Mouse (Mus musculus) G1E-ER4 (cell line): ENCODE results near the gene Mttp. TPM values are rescaled to one million over a fixed set of nuclear protein-coding genes. Genes with fewer than 3 reads are reported as not detected.

ENCODE experiments used
- GATA1 ChIP-seq: IDR thresholded peaks from one replicate; pipeline ENCODE4 v1.8.0; 2012; ENCODE audit warnings: low read length, inconsistent platforms
- polyA plus RNA-seq: library from polyadenylated mRNA; stranded (reverse); fragments of >175 nt; gene quantifications from 2 replicates; pipeline ENCODE4 v1.2.3, GENCODE M21; 2012

Gene Mttp
- polyA plus RNA-seq, 1 experiment, result 0.71 TPM

DNA sequence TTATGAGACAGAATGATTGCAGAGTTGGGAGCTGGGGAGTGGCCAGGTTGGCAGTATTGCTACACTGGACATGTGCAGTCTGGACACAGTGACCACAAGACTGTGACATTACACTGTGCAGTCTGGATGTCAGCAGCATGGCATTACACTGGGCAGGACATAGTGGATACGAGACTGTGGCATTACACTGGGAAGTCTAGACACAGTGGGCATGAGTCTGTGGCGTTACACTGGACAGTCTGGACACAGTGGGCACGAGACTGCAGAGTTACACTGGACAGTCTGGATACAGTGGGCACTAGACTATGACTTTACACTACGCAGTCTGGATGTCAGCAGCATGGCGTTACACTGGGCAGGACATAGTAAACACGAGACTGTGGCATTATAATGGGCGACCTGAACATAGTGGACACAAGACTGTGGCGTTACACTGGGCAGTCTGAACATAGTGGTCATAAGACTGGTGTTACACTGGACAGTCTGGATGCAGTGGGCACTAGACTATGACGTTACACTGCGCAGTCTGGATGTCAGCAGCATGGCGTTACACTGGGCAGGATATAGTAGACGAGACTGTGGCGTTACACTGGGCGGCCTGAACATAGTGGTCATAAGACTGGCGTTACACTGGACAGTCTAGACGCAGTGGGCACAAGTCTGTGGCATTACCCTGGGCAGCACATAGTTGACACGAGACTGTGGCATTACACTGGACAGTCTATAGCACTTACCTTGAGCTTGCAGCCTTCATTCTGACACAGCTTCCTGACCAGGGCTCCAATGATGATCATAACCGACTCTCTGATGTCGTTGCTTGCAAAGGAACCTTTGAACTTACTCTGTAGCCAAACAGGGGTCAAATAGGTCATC lies 33.6 kb downstream of the Mttp start:
- no peak for TF ChIP-seq GATA1

DNA sequence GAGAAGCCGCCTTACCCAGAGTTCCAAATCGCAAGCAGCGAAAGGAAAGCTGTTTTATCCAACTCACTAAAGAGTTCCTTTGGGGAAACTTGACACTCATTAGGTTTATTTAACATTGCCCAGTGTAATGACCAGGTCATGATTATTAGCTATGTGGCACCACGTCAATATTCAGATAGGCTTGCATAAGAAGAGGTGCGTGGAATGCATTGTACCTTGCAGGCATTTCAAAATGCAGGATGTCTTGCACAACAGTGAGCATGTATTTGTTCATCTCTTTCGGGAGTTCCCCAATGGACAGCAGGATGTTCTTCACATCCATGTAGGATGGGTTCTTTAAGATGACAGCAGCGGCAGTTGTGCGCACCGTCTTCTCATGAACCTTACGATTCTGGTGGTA lies 37.9 kb downstream of the Mttp start:
- TF ChIP-seq GATA1, result no peak

DNA sequence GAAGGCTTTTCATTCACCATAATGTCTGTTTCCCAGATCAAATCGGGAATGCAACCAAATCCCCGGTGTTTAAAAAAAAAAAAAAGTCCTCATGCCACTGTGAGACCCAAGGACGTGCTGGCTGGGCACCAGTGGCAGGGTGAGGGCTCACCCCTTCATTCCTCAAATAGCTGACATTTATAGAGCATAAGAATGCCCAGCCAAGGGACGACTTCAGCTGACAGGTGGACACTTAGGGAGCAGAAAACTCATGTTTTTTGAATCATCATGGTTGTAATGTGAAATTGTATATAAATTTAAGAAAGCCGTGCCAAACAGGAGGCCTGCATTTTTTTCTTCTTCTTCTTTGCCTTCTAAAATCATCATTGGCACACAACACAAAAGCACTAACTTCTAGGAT lies 39.7 kb downstream of the Mttp start:
- no peak for TF ChIP-seq GATA1

DNA sequence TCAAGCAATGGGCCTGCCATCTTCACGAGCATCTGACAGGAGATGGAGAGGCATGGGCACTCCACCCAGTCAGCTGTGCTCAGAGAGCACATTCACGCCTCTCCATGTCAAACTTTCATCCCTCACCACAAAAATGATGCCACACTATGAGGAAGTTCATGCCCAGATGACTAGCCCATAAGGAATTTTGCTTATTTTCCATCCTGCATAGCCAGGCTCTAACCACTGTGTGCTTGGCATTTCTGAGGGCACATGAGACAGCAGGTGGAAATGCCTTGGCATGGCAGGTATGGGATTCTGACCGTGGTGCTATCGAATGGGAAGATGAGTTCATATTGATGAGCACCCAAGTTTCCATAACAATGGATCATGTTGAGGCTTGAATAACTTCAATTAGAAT lies 41.1 kb downstream of the Mttp start:
- no peak for TF ChIP-seq GATA1

DNA sequence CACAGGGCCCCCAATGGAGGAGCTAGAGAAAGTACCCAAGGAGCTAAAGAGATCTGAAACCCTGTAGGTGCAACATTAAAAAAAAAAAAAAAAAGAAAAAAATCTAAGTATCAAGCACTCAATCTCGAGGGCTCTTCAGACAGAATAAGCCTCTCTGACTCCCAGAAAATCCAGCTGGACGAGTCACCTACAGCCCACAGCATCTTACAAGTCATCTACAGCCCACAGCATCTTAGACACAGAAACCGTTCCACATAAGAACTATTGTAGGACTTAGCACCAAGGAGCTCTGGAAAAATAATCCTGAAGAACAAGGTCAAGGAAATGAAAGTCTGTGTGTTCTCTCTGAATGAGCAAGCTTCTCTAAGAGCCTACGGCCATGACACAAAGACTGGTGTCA lies 42.8 kb downstream of the Mttp start:
- TF ChIP-seq GATA1, result no peak

DNA sequence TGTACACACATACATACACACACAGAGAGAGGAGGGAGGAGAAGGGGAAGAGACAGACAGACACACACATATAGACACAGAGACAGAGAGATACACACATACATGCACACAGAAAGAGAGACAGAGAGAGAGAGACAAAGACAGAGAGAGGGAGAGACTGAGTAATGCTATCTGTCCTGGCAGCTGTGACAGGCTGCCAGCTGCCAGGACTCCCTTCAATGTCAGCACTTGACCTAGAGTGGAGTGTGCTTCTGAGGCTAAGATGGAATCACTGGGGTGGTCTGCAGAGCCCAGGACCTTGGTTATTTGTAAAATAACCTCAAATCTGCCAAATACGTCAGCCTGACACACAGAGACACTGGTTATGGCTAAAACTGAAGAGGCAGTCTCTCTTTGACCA lies 47.0 kb downstream of the Mttp start:
- no peak for TF ChIP-seq GATA1

DNA sequence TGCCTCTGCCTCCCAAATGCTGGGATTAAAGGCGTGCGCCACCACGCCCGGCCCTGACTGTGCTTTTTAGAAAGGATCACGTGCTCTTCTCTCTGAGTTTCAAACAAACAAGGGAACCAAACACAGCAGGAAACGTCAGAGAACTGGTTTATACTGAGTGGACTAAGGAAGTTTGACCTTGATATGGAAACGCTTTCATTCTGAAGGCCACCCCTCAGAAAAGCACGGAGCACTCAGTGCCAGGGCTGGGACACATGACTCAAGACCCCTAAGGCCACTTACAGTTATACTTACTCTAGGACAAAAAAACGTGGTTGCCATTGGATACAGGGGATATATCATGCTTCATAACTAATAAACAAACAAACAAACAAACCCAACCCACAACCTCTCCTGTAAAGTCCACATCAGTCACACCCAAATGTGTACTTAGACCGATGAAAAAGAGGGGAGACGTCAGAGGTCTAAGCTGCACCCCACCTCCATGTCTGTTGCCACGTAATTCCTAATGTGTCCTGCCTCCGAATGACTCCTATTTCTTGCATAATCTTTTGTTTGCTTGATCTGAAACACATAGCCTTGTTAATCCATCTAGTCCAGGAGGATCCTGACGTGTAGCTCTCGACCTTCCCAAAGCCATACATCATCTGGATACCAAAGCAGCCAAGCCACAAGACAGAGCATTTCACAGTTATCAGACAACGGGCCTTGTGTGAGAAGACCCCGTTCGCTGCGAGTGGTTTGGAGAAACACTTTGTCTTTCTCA lies 48.3 kb downstream of the Mttp start:
- TF ChIP-seq GATA1, result no peak

DNA sequence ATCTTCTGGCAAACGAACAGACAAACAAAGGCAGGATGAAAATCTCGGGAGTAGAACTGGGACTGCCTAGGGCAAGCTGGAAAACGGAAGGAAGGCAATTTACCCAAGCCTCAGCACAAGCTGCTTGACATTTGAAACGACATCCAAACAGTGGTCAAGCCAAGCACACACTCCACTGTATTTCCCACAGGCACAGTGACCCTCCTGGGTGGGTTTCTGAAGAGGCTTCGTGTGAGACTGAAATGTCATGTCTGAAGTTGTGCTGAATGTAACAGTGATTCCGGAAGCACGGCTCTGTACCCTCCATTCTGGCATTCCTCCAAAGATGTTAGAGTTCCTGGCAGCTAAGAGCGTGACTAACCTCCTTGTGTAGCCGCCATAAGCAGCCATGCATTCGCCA lies 49.0 kb downstream of the Mttp start:
- no peak for TF ChIP-seq GATA1

DNA sequence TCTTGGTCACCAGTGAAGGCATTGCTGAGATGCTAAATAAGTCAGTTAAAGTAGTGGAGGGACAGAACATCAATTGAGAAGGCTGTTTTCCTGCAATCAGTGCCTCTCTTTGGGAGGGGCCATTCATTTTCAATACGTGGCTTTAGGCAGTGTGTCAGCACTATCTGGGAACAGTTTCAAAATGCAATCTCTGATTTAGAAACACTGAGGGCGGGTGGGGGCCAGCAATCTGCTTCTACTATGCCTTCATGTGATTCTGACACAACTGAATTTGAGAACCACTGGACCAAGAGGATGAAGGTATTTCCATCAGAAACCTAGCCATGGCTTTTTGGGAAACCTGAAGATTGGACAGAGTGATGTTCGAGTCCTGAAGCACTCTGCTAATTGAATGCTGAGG lies 49.5 kb downstream of the Mttp start:
- TF ChIP-seq GATA1, result no peak

DNA sequence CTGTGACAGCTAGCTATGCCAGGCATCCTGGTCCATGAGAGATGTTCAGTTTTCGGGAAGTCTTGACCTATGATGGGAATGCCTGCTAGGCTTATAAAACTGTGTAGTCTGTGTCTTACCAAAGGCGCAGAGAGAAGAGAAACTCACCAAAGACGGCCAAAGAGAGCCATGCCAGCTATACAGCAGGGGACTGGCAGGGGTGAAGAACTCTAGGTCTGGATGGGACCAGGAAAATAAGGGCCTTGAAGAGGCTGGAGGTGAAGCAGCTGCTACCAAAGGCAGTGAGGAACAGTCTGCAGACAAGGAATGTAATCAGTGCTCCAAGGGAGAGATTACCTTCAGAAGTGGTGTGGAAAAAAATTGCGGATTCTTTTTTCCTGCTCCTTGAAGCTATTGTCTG lies 60.9 kb downstream of the Mttp start:
- no peak for TF ChIP-seq GATA1

DNA sequence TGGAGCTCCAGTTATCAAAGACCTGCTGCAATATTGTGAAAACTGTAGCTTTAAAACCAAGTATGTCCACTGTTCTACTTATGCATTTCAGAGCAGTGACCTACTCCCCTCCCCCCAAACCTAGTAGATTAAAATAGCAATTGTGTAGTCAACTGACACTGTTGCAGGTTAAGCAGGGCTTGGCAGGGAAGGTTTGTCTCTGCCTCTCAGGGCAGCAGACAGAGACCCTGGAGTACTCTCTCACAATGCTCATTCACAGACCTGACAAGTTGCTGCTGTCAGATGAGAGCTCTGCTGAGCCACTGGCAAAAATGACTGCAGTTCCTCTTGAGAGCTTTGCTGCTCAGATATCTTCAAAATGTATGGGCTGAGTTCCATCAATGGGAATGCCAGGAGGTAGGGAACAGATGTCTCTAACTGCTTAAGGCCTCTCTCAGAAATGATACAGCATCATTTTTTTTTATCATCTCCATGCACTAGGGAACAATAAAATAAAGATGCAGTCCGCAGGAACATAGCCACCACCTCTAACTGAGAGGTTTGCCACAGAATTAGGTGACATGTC lies 61.6 kb downstream of the Mttp start:
- TF ChIP-seq GATA1, result no peak

DNA sequence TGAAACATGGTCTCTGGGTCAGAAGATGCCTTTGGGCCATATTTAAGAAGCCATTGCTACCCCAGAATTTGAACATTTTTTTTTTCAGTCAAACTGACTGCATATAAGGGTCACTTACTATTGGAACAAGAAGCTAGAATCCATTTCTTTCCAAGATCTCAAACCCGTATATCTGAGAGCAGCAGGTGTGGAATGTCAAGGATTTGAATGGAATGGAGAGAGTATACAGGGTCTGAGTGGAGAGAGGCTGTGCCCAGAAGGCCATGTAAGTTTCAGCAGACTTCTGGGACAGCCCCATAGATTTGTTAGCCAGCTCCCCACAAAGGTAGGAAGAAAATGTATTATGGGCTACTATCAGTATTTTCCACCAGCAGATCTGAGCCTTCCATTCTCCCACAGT lies 66.1 kb downstream of the Mttp start:
- no peak for TF ChIP-seq GATA1

DNA sequence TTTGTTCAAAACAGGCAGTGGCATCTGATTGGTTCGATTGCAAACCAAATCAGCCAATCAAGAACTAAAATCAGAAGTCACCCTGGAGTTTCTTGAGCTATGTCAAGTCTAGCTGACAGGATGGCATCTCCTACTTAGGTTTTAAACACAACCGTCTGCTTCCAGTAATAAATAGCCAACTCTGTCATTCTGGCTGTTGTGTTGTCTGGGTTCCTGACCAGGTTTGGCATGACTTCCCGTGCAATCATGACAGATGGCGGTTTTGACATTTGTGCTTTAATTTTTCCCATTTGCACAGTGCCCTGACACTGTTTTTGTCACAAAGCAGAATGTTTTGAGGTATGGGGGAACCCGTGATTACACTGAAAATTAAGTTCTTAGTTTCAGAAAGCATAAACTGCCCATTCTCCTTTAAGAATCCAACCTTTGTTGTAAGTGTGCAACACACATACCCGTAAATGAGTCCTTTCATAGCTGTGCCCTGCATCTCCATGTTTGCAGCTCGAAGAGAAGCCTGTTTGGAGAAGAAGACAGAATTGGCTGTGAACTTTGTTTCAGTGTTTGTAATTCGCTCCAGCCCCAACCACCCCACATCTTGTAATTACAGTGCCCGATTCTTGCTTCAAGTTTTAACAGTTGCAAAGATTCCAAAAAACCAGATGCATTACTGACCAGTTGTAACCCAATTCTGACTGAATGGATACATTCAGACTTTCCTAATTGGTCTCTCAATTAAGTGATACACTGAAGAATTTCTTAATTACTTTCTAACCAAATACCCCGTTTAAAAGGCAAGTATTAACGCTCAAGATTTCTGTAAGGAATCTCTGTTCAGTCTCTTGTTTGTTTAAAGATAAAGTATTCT lies 67.1 kb downstream of the Mttp start:
- no peak for TF ChIP-seq GATA1

DNA sequence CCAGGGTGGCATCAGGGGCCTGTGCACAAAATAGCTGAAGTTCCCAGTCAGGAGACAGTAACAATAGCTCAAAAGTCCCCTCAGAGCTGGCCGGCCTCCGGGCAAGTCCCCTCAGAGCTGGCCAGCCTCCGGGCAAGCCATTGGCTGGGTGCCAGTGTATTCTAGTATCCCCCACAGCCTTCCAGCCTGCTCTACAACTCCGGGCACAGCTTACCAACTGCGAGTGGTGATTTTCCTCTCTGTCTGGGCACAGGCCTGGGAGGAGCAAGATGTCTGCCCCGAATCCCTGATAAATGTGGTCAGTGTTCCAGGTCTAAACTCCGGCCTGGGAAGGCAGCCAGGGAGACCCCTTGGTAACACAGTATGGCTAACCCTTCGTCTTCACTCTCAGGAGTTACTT lies 69.6 kb downstream of the Mttp start:
- TF ChIP-seq GATA1, result no peak

DNA sequence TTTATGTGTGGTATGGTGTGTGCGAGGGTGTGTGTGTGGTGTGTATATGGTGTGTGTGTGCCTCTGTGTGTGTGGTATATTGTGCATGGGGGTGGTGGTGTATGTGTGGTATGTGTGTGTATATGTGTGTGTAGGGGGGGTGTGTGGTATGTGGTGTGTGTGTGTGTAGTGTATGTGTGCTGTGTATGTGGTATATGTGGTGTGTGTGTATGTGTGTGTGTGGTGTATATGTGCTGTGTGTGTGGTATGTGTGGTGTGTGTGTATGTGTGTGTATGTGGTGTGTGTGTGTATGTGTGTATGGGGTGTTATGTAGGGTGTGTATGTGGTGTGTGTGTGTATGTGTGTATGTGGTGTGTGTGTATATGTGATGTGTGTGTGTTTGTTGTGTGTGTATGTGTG lies 70.6 kb downstream of the Mttp start:
- no peak for TF ChIP-seq GATA1

DNA sequence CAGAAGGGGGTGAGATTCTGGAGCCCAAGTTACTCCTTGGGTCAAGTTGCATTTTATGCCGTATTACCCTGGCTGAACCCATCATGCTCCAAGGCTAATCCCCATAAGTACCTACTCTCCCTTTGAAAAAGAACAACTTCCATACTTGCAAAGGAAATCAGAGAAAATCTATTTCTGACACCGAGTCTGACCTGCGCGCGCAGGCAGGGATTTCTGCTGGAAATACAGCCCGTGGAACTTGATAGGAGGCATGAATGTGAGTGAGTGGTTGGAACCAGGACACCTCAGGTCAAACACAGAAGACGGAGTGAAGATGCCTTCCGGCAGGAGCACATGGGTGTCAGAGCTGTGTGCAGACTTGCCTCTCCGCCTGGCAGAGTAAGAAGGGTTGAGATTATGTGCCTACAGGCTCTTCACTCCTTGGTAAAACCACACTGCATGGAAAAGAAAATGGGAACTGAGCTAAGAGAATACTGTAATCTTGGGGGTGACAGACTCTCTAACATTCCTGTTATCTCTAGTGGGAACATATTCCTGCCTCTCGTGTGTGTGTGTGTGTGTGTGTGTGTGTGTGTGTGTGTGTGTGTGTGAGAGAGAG lies 73.2 kb downstream of the Mttp start:
- TF ChIP-seq GATA1, result no peak
